Mouse (Mus musculus) midbrain, embryonic 13.5 days (tissue): Measurements from ENCODE around the gene Trim60. TPM values are rescaled to one million over a fixed set of nuclear protein-coding genes. Genes with fewer than 3 reads are reported as not detected.

ENCODE experiments used
- ATAC-seq: fragments of 200-750 bp; cut with Nextera tagmentation; 2 replicates; pipeline ENCODE4 v1.8.0; 2017; ENCODE audit warnings: mild to moderate bottlenecking, moderate TSS enrichment, moderate library complexity
- H3K27ac ChIP-seq: fragments of 300-500 bp; sonication (generic); 2 replicates; pipeline ENCODE4 v1.5.1; 2015; ENCODE audit warnings: inconsistent platforms, mild to moderate bottlenecking, moderate library complexity
- H3K27me3 ChIP-seq: fragments of 300-500 bp; sonication (generic); 2 replicates; pipeline ENCODE4 v1.6.1; 2015; ENCODE audit warnings: mild to moderate bottlenecking, inconsistent platforms
- H3K36me3 ChIP-seq: fragments of 300-500 bp; sonication (generic); 2 replicates; pipeline ENCODE4 v1.6.1; 2015; ENCODE audit warnings: mild to moderate bottlenecking, inconsistent platforms
- H3K4me1 ChIP-seq: fragments of 300-500 bp; sonication (generic); replicated peaks from 2 replicates; pipeline ENCODE4 v1.6.1; 2015; ENCODE audit warnings: inconsistent platforms
- H3K4me2 ChIP-seq: fragments of 300-500 bp; sonication (generic); replicated peaks from 2 replicates; pipeline ENCODE4 v1.6.1; 2015; ENCODE audit warnings: moderate library complexity, mild to moderate bottlenecking, inconsistent platforms
- H3K4me3 ChIP-seq: fragments of 300-500 bp; sonication (generic); replicated peaks from 2 replicates; pipeline ENCODE4 v1.5.1; 2015; ENCODE audit warnings: mild to moderate bottlenecking, inconsistent platforms
- H3K9ac ChIP-seq: fragments of 300-500 bp; sonication (generic); replicated peaks from 2 replicates; pipeline ENCODE4 v1.6.1; 2015; ENCODE audit warnings: mild to moderate bottlenecking, inconsistent platforms
- H3K9me3 ChIP-seq: fragments of 300-500 bp; sonication (generic); 2 replicates; pipeline ENCODE4 v1.6.1; 2016; ENCODE audit warnings: mild to moderate bottlenecking, inconsistent platforms
- WGBS: fragments of 180-500 bp; shearing (Covaris S2); methylation state at CpG from one replicate; pipeline ENCODE4 v1.1.7; 2015; 5-methylcytosine and 5-hydroxymethylcytosine counted together
- polyA plus RNA-seq: library from polyadenylated mRNA; unstranded; fragments of >200 nt; fragmentation: Nextera tagmentation; extraction: Ambion mirVana; gene quantifications from 2 replicates; pipeline ENCODE4 v1.2.1, GENCODE M21; 2015

Gene Trim60
- not detected in 2 replicates for polyA plus RNA-seq

DNA sequence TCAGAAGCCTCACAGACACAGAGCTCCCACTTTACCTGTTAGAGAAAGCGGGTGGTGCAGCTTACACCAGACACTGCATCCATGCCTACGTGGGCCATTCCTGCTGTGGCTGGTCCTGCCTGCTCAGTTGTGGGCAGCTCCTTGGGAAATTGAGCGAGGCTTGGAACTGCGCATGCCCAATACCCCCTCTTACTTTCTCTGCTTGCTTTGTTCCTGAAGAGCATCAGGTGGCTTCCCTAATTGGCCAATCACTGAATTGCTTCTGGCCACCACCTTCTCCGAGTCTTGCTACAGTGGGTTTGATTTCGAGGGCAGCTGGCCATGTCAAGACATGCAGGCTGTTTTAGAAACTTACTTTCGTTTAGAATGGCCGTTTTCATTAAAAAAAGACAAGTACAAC lies at the start of gene Trim60, which contains the start of gene Trim61:
Gene Trim60 (minus strand): TSS at position 162 of the 400 bp plus-strand sequence.
Gene Trim61 (minus strand): TSS at position 101 of the 400 bp plus-strand sequence.
- Histone ChIP-seq H3K27me3 (no peaks in the 10 kb centered on the region), H3K9ac (no peak within 1 kb of the TSS), H3K9me3 (no peaks in the 10 kb centered on the region), H3K4me1 (no peaks in the 10 kb centered on the region), H3K36me3 (no peaks in the 10 kb centered on the region), H3K4me2 (no peak within 1 kb of the TSS), H3K27ac (no peak within 1 kb of the TSS), H3K4me3 (no peak within 1 kb of the TSS)
- ATAC-seq, result no peak
- WGBS, result 89% methylated on average over 8 of the region's 8 CpGs

DNA sequence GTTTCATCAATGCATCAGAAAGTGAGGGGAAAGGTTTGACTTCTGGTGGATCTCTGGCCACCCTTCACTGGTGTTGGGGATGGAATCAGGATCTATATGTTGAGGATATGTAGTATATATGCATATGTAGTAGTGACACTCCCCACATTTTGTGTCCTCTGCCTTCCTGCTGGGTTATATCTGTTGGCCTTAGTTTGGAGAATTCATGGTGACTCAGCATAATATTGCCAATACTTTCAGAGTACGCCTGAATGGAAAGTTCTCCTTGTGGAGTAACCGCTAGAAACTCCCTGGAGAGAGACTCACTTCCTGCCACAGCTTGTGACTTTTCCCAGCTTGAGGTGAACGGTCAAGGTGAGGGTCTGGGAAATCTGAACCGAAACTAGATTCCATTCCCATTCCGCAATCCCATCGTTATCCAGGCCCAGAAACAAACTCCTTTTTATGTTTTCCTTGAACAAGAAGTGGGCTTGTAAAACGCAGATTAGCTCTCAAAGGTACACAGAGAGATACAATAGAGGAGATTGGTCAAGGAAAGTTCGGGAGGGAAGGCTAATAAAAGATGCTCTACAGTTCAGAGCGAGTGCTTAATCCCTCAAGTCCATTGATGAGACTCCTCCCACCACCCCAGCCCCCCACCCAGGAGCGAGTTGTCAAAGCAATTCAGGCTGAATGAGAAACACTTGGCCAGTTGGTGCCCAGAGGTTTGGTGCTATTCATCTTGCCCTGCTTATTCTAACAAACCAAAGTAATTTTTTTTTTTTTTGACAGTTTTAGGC lies 49.5 kb upstream of the Trim60 start:
- Histone ChIP-seq H3K4me1 (peaks cover 5% of the 10 kb centered on the region; the same call in 1 of the 2 replicates), H3K27me3 (no peaks in the 10 kb centered on the region), H3K4me2 (peak overlapping the region; percentile 21), H3K9ac (no peak overlapping the region), H3K9me3 (no peaks in the 10 kb centered on the region), H3K36me3 (no peaks in the 10 kb centered on the region), H3K4me3 (no peak overlapping the region), H3K27ac (no peak overlapping the region)
- ATAC-seq, result peak; percentile 77
- WGBS, result 14% methylated on average over 10 of the region's 10 CpGs

DNA sequence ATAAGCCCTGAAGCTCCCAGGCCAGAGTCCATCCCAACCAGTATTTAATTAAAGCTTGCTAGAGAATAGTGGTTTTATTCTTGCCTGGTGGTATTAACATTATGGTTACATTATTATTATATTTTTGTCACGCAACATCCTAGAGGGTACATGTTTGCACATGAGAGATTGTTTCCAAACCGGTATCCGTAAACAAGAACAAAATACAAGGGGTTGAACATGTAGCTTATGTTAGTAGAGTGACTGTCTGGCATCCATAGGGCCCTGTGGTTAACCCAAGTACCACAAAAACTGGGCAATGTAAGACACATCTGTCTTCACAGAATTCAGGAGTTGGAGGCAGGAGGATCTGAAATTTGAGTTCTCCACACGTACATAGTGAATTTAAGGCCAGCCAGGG lies 48.6 kb upstream of the Trim60 start:
- Histone ChIP-seq H3K4me1 (peaks cover 5% of the 10 kb centered on the region; the same call in 1 of the 2 replicates), H3K9me3 (no peaks in the 10 kb centered on the region), H3K27ac (no peak overlapping the region), H3K27me3 (no peaks in the 10 kb centered on the region), H3K4me3 (no peak overlapping the region), H3K4me2 (no peak overlapping the region), H3K36me3 (no peaks in the 10 kb centered on the region), H3K9ac (no peak overlapping the region)
- 93% methylated on average over 4 of the region's 4 CpGs for WGBS
- ATAC-seq, result no peak

GRCm38 (mm10) chr8:65065622-65066021 lies 47.2 kb upstream of the Trim60 start:
- 99% methylated on average over 3 of the region's 3 CpGs for WGBS
- H3K4me3 ChIP-seq, result no peak overlapping the region
- H3K27me3 ChIP-seq, result no peaks in the 10 kb centered on the region
- peaks cover 5% of the 10 kb centered on the region; the same call in 1 of the 2 replicates for H3K4me1 ChIP-seq
- H3K9me3 ChIP-seq, result no peaks in the 10 kb centered on the region
- no peak overlapping the region for H3K4me2 ChIP-seq
- no peaks in the 10 kb centered on the region for H3K36me3 ChIP-seq
- no peak overlapping the region for H3K9ac ChIP-seq
- H3K27ac ChIP-seq, result no peak overlapping the region
- no peak for ATAC-seq

DNA sequence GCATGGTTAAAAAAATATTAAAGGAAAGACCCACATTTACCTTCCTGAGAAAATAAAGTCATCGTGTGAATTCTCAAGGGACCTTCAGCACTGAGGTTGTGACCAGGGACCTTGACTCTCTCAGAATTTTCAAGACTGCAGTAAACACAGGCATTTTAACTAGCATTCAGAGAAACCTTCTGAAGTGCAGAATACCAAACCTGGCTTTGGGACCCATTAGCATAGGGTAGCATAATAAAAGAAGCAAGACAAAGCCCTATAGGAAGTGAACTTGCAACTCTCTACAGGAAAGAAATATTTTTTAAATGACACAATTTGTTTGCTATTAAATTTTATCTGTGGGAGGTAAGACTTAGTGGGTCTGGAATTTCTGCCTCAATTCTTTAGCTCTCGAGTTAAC lies 45.7 kb upstream of the Trim60 start:
- no peak for ATAC-seq

DNA sequence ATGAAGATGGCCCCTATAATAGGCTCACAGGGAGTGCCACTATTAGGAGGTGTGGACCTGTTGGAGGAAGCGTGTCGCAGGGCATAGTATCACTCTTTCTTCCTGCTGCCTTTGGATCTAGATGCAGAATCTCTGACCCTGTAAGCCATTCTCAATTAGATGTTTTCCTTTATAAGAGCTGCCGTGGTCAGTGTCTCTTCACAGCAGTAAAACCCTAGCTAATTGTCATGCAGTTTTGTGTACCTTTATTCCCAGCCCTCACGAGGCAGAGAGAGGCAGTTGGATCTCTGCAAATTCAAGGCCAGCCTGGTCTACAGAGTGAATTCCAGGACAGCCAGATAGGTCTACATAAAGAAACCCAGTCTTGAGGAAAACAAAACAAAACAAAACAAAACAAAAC lies 43.8 kb upstream of the Trim60 start:
- Histone ChIP-seq H3K27ac (no peak overlapping the region), H3K4me3 (no peak overlapping the region), H3K9me3 (no peaks in the 10 kb centered on the region), H3K4me2 (no peak overlapping the region), H3K9ac (no peak overlapping the region), H3K36me3 (no peaks in the 10 kb centered on the region), H3K4me1 (no peaks in the 10 kb centered on the region), H3K27me3 (no peaks in the 10 kb centered on the region)
- ATAC-seq, result no peak
- 63% methylated on average over 4 of the region's 4 CpGs for WGBS

More for the DNA sequence above, 45.7 kb upstream of the Trim60 start:
- no peak overlapping the region for H3K4me2 ChIP-seq
- H3K4me3 ChIP-seq, result no peak overlapping the region
- no peaks in the 10 kb centered on the region for H3K36me3 ChIP-seq
- H3K4me1 ChIP-seq, result peaks cover 5% of the 10 kb centered on the region; the same call in 1 of the 2 replicates
- no peaks in the 10 kb centered on the region for H3K9me3 ChIP-seq
- H3K27me3 ChIP-seq, result no peaks in the 10 kb centered on the region
- H3K27ac ChIP-seq, result no peak overlapping the region
- H3K9ac ChIP-seq, result no peak overlapping the region
- 68% methylated on average over 2 of the region's 2 CpGs for WGBS

GRCm38 (mm10) chr8:65056722-65057121 lies 38.3 kb upstream of the Trim60 start:
- Histone ChIP-seq H3K9me3 (no peaks in the 10 kb centered on the region), H3K4me2 (no peak overlapping the region), H3K36me3 (no peaks in the 10 kb centered on the region), H3K27ac (no peak overlapping the region), H3K4me3 (no peak overlapping the region), H3K27me3 (no peaks in the 10 kb centered on the region), H3K9ac (no peak overlapping the region), H3K4me1 (no peaks in the 10 kb centered on the region)
- no peak for ATAC-seq
- 97% methylated on average over 4 of the region's 4 CpGs for WGBS

DNA sequence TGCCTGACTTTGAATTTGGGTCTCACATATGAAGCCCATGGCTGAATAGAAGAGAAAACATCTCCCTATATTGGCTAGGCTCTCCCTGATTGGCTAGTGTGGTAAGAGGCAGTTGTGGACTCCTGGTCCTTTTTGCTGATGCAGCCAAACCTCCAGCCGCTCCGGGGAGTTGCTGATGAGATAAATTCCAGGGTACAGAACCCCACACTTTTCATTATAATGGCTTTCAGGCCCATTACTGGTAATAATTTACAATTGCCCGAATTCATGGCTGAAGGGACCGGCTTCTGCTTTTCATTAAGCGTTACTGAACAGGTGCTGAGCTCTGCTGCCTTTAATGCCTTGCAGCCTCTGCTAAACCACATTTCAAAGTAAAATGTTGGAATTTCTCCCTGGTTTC lies 35.6 kb upstream of the Trim60 start:
- 78% methylated on average over 5 of the region's 5 CpGs for WGBS
- no peaks in the 10 kb centered on the region for H3K4me1 ChIP-seq
- H3K9ac ChIP-seq, result no peak overlapping the region
- H3K4me2 ChIP-seq, result no peak overlapping the region
- H3K27ac ChIP-seq, result no peak overlapping the region
- no peaks in the 10 kb centered on the region for H3K27me3 ChIP-seq
- H3K36me3 ChIP-seq, result no peaks in the 10 kb centered on the region
- H3K4me3 ChIP-seq, result no peak overlapping the region
- no peaks in the 10 kb centered on the region for H3K9me3 ChIP-seq
- ATAC-seq, result no peak

GRCm38 (mm10) chr8:65053554-65053953 lies 35.2 kb upstream of the Trim60 start:
- Histone ChIP-seq H3K9me3 (no peaks in the 10 kb centered on the region), H3K27me3 (no peaks in the 10 kb centered on the region), H3K4me2 (no peak overlapping the region), H3K4me1 (no peaks in the 10 kb centered on the region), H3K9ac (no peak overlapping the region), H3K27ac (no peak overlapping the region), H3K4me3 (no peak overlapping the region), H3K36me3 (no peaks in the 10 kb centered on the region)
- 96% methylated on average over 3 of the region's 3 CpGs for WGBS
- ATAC-seq, result no peak

GRCm38 (mm10) chr8:65047801-65048200 lies 29.4 kb upstream of the Trim60 start:
- no peak overlapping the region for H3K4me2 ChIP-seq
- H3K27me3 ChIP-seq, result no peaks in the 10 kb centered on the region
- no peak overlapping the region for H3K9ac ChIP-seq
- H3K9me3 ChIP-seq, result no peaks in the 10 kb centered on the region
- ATAC-seq, result no peak
- WGBS, result 84% methylated on average over 4 of the region's 4 CpGs
- no peaks in the 10 kb centered on the region; the same call in 1 of the 2 replicates for H3K4me1 ChIP-seq
- no peak overlapping the region for H3K4me3 ChIP-seq
- no peak overlapping the region for H3K27ac ChIP-seq
- H3K36me3 ChIP-seq, result no peaks in the 10 kb centered on the region

DNA sequence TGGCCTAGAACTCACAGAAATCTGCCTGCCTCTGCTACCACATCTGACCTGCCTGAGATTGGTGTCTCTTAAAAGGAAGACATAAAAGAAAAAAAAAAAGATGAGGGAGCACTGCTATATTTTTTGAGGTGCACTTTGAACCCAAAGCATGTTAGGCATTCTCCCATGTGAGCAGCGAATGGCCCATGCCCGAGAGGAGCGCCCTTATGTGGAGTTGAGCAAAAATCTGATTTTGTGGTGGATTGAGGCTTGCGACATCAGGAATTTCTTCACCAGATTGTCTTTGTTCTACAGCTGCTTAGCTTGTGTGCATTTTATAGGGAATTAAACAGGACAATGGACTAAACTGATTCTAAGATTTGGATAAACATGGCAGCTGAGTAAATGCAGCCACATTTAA lies 28.8 kb upstream of the Trim60 start:
- Histone ChIP-seq H3K27ac (no peak overlapping the region), H3K9ac (no peak overlapping the region), H3K4me1 (no peaks in the 10 kb centered on the region; the same call in 1 of the 2 replicates), H3K36me3 (no peaks in the 10 kb centered on the region), H3K4me3 (no peak overlapping the region), H3K4me2 (no peak overlapping the region), H3K27me3 (no peaks in the 10 kb centered on the region), H3K9me3 (no peaks in the 10 kb centered on the region)
- 90% methylated on average over 4 of the region's 4 CpGs for WGBS
- no peak for ATAC-seq

DNA sequence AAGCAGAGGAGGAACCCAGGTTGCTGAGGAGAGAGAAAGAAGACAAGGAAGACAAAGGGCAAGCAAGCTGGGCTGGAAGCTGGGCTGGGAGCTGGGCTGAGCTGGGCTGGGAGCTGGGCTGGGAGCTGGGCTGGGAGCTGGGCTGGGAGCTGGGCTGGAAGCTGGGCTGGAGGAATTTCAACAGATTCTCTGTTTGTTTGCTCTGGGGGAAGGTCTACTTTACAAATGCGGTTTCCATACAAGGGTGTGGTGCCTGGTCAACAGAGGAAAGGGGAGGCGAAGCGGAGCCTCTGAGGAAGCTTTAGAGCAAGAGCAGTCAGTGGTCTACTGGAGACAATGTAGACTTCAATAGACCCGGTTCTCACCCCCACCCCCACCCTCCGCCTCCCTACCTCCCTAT lies 28.2 kb upstream of the Trim60 start:
- ATAC-seq, result no peak
- Histone ChIP-seq H3K9ac (no peak overlapping the region), H3K36me3 (no peaks in the 10 kb centered on the region), H3K27me3 (no peaks in the 10 kb centered on the region), H3K9me3 (no peaks in the 10 kb centered on the region), H3K4me3 (no peak overlapping the region), H3K4me1 (no peaks in the 10 kb centered on the region; the same call in 1 of the 2 replicates), H3K4me2 (no peak overlapping the region), H3K27ac (no peak overlapping the region)
- 30% methylated on average over 5 of the region's 5 CpGs for WGBS
